Mouse (Mus musculus) liver, adult 2 months (tissue): Measurements from ENCODE around the gene Gm26566.

Experiments
- CTCF ChIP-seq: fragments of 200-500 bp; IDR thresholded peaks from 2 replicates; pipeline ENCODE4 v1.5.1; 2011; ENCODE audit warnings: low read depth, low read length, control low read depth
- POLR2A ChIP-seq: fragments of 200-500 bp; IDR thresholded peaks from 2 replicates; pipeline ENCODE4 v1.6.1; 2011; ENCODE audit warnings: low read length, control low read depth; ENCODE audit not compliant: insufficient read depth; ENCODE audit errors: extremely low read depth

GRCm38 (mm10) chr4:88681353-88681752 lies 40.3 kb upstream of the Gm26566 start:
- TF ChIP-seq POLR2A = no peak
- no peak for TF ChIP-seq CTCF
